Mouse (Mus musculus): ENCODE results near the gene Slc22a16. TPM values are rescaled to one million over a fixed set of nuclear protein-coding genes. Genes with fewer than 3 reads are reported as not detected.
"Not testable (repeated sequence)": the region's sequence is repeated elsewhere in the genome, so short reads cannot be mapped to it uniquely, and the experiment has no call there.

Gene Slc22a16
- polyA plus RNA-seq (2016; fragmentation: Nextera tagmentation; extraction: Ambion mirVana) = not detected in 2 replicates

- WGBS = 93% methylated on average over 12 of the region's 12 CpGs
- no peaks in the 10 kb centered on the region for H3K4me1 ChIP-seq (replicated peaks)
- no peak within 1 kb of the TSS for H3K4me3 ChIP-seq
- no peak within 1 kb of the TSS for H3K27ac ChIP-seq
- no peak for DNase-seq (ENCODE audit: low spot score)
- H3K9me3 ChIP-seq = peaks cover 1% of the 10 kb centered on the region
- no peaks in the 10 kb centered on the region for H3K27me3 ChIP-seq (ENCODE audit: insufficient read depth, poor library complexity, severe bottlenecking)
- no peaks in the 10 kb centered on the region for H3K36me3 ChIP-seq
Measured at GRCm38 (mm10) chr10:40570036-40570435, at the start of gene Slc22a16. Gene Slc22a16 (plus strand): TSS chr10:40570336.

DNA sequence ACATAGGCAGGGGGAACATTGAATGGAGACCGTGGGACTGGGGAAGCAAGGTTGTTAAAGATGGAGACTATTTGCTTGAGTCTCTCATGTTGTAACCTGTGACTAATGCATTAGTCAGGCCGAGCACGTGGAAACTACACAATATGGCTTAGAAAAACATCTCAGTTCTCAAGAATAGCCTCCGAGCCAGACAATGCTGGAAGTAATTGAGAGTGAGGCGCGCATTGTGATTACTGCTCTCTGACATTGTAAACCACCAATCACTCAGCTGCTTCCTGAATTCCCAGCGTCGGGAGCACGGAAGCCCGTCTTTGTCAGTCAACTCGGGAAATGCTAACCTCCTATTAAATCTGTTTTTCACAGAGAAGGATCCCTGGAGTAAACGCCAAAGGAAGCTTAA, 48.6 kb upstream of the Slc22a16 start:
- peaks cover 57% of the 10 kb centered on the region for H3K4me1 ChIP-seq (replicated peaks)
- peak overlapping the region; percentile 74 for H3K27ac ChIP-seq
- H3K36me3 ChIP-seq = no peaks in the 10 kb centered on the region
- peak; percentile 62 for DNase-seq (ENCODE audit: low spot score)
- WGBS = 14% methylated on average over 12 of the region's 12 CpGs
- 0 out of 2 replicates have a peak, but pooled peaks cover 3% of the 10 kb centered on the region for H3K27me3 ChIP-seq (ENCODE audit: insufficient read depth, poor library complexity, severe bottlenecking)
- no peaks in the 10 kb centered on the region for H3K9me3 ChIP-seq
- no peak overlapping the region; the same call in 1 of the 2 replicates for H3K4me3 ChIP-seq

DNA sequence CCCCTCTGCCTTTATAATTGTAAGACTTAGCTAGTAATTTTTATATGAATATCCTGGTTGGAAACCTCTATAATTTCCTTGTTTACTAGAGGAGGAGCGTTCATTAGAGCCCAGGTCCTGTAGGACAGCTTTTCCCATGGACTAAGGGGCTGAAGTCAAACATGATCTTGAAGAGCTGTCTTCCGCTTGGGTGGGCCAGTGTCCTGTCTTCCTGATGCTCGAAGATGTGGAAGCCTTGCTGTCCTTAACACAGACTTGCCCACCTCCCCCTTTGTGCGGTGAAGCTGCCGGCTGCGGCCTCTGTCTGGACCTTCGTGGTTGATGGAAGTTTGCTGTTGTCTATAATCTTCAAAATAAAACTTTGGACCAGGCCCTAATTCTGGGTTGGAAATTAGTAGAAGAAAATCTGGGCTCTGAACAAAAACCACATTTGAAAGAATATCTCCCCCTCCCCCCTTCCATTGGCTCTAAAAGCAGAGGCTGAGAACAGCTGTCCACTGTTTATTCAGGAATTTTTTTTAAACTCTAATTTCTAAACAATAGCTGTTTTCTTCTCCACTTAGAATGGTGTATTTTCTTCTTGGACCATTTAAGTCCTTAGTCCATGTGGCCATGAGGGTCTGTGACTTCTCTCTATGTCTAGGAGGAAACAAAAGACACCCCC, 46.7 kb upstream of the Slc22a16 start:
- H3K27me3 ChIP-seq (ENCODE audit: insufficient read depth, poor library complexity, severe bottlenecking) = 0 out of 2 replicates have a peak, but pooled peaks cover 3% of the 10 kb centered on the region
- DNase-seq (ENCODE audit: low spot score) = no peak
- peak overlapping the region; percentile 66 for H3K27ac ChIP-seq
- no peaks in the 10 kb centered on the region for H3K9me3 ChIP-seq
- H3K4me3 ChIP-seq = no peak overlapping the region
- 60% methylated on average over 7 of the region's 7 CpGs for WGBS
- no peaks in the 10 kb centered on the region for H3K36me3 ChIP-seq
- H3K4me1 ChIP-seq (replicated peaks) = peaks cover 52% of the 10 kb centered on the region

DNA sequence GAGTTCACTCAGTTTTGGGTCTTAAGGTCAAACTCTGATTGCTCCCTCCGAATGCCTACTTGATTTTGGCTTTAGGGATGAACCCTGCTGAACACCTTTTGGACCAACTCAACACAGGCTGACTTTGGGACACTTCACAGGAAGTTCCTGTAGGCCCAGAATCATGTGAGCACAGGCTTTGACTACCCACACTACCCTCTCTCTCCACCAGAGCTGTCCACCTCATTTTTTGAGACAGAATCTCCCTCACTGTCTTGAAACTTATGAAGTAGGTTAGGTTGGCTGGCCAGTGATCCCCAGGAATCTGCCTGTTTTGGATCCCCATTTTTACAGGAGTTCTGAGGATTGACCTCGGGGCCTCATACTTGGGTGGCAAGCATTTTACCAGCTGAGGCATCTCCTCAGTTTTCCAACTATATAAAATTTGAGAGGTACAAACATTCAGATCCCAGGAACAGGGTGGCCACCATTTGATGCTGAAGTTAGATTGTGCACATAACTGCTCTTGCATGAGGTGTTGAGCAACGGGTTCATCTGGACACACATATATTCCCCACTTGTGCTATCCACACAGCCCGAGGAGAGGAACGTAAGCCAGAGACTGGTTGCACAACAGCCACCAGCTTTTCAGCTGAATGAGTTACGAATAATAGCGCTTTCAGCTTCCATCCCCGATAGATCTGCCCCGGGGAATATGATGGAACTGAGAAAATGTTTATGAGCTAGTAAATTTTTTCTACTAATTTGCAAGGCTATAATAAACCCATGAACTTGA, 45.9 kb upstream of the Slc22a16 start:
- Histone ChIP-seq H3K27ac (no peak overlapping the region), H3K9me3 (no peaks in the 10 kb centered on the region), H3K4me3 (no peak overlapping the region), H3K27me3 (ENCODE audit: insufficient read depth, poor library complexity, severe bottlenecking) (0 out of 2 replicates have a peak, but pooled peaks cover 3% of the 10 kb centered on the region), H3K4me1 (replicated peaks) (peaks cover 52% of the 10 kb centered on the region), H3K36me3 (no peaks in the 10 kb centered on the region)
- DNase-seq (ENCODE audit: low spot score) = no peak
- WGBS = 81% methylated on average over 9 of the region's 9 CpGs

DNA sequence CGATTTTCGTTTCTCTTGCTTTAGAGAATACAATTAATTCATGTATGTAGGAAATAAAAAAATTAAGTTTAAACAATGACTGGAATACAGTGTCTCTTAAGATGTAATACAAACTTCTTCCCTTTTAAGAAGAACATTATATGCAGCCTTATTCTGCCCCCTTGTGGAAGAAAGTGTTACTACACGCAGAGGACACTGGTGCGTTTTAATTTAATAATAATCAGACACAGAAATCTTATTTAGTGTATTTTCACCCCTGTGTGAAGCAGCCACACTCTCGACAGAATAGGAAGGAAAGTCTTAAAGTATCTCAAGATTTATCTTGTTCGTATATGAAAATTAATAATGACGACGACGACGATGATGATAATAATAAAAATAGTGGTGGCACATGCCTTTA, 45.1 kb upstream of the Slc22a16 start:
- Histone ChIP-seq H3K4me1 (replicated peaks) (peaks cover 46% of the 10 kb centered on the region), H3K27ac (no peak overlapping the region), H3K4me3 (no peak overlapping the region), H3K27me3 (ENCODE audit: insufficient read depth, poor library complexity, severe bottlenecking) (no peaks in the 10 kb centered on the region), H3K36me3 (no peaks in the 10 kb centered on the region), H3K9me3 (no peaks in the 10 kb centered on the region)
- WGBS = 33% methylated on average over 10 of the region's 10 CpGs
- DNase-seq (ENCODE audit: low spot score) = peak; percentile 33

DNA sequence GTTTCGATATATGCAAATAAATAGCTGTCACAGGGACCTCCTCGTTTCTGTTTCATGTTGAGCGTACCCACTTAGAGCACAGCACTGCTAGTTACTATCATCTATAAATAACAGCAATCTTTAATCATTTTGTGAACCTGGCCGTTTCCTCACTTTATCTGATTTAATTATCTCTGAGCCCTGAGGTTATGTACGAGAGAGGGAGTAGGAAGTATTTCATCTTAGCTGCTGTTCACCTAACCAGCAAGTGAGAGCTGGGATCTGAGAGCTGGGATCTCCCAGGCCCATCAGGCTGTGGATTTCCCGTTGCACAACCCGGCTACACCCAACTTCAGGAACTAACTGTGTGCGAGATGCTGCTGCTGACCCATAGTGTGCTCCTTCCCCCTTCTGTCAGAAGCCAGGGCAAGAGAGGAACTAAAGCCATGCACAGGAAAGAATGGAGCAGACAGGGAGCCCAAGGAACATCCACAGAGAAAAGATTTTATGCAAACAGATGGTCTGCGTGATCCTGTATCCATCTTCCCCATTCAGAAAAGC, 44.5 kb upstream of the Slc22a16 start:
- 73% methylated on average over 9 of the region's 9 CpGs for WGBS
- no peak overlapping the region for H3K27ac ChIP-seq
- peaks cover 45% of the 10 kb centered on the region for H3K4me1 ChIP-seq (replicated peaks)
- no peak for DNase-seq (ENCODE audit: low spot score)
- no peaks in the 10 kb centered on the region for H3K36me3 ChIP-seq
- H3K4me3 ChIP-seq = no peak overlapping the region
- no peaks in the 10 kb centered on the region for H3K9me3 ChIP-seq
- H3K27me3 ChIP-seq (ENCODE audit: insufficient read depth, poor library complexity, severe bottlenecking) = no peaks in the 10 kb centered on the region

GRCm38 (mm10) chr10:40526301-40526761, 43.8 kb upstream of the Slc22a16 start:
- WGBS = 84% methylated on average over 8 of the region's 8 CpGs
- no peaks in the 10 kb centered on the region for H3K27me3 ChIP-seq (ENCODE audit: insufficient read depth, poor library complexity, severe bottlenecking)
- H3K9me3 ChIP-seq = no peaks in the 10 kb centered on the region
- H3K36me3 ChIP-seq = no peaks in the 10 kb centered on the region
- H3K4me1 ChIP-seq (replicated peaks) = peaks cover 39% of the 10 kb centered on the region
- H3K27ac ChIP-seq = 0 out of 2 replicates have a peak overlapping the region, but pooled peaks have one; percentile 29
- no peak for DNase-seq (ENCODE audit: low spot score)
- no peak overlapping the region for H3K4me3 ChIP-seq

- WGBS = 89% methylated on average over 3 of the region's 3 CpGs
Measured at GRCm38 (mm10) chr10:40526986-40527385, 43.1 kb upstream of the Slc22a16 start.

DNA sequence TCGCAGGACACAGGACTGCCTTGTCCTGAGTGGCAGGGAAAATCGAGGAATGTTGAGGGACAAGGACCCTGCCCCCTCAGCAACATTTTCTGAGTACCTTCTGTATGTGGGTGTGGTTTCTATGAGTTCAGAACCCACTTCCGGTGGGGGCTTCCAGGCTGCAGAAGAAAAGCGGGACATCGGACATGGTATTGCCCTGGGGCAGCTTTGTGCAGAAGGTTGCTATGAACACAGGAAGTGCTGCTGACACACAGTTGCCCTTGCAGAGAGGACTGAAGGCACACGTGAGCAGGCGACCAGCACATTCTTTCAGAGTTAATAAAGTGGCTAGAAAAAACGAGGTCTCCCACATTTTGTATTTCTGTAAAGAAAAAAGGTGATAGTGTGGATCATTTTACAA, 42.6 kb upstream of the Slc22a16 start:
- WGBS = 57% methylated on average over 8 of the region's 8 CpGs
- Histone ChIP-seq H3K4me3 (no peak overlapping the region), H3K27me3 (ENCODE audit: insufficient read depth, poor library complexity, severe bottlenecking) (no peaks in the 10 kb centered on the region), H3K36me3 (no peaks in the 10 kb centered on the region), H3K27ac (no peak overlapping the region), H3K9me3 (peaks cover 4% of the 10 kb centered on the region), H3K4me1 (replicated peaks) (peaks cover 26% of the 10 kb centered on the region)
- no peak for DNase-seq (ENCODE audit: low spot score)

More at GRCm38 (mm10) chr10:40526986-40527385, 43.1 kb upstream of the Slc22a16 start:
- H3K36me3 ChIP-seq = no peaks in the 10 kb centered on the region
- H3K27ac ChIP-seq = no peak overlapping the region
- H3K4me1 ChIP-seq (replicated peaks) = peaks cover 32% of the 10 kb centered on the region
- H3K9me3 ChIP-seq = peaks cover 3% of the 10 kb centered on the region
- no peaks in the 10 kb centered on the region for H3K27me3 ChIP-seq (ENCODE audit: insufficient read depth, poor library complexity, severe bottlenecking)
- H3K4me3 ChIP-seq = no peak overlapping the region
- no peak for DNase-seq (ENCODE audit: low spot score)

- no peak for DNase-seq (ENCODE audit: low spot score)
- WGBS = 47% methylated on average over 8 of the region's 10 CpGs
- Histone ChIP-seq H3K9me3 (peaks cover 12% of the 10 kb centered on the region), H3K4me1 (replicated peaks) (peaks cover 15% of the 10 kb centered on the region), H3K36me3 (no peaks in the 10 kb centered on the region), H3K27ac (no peak overlapping the region), H3K27me3 (ENCODE audit: insufficient read depth, poor library complexity, severe bottlenecking) (no peaks in the 10 kb centered on the region), H3K4me3 (no peak overlapping the region)
Measured at GRCm38 (mm10) chr10:40528668-40529067, 41.5 kb upstream of the Slc22a16 start.

DNA sequence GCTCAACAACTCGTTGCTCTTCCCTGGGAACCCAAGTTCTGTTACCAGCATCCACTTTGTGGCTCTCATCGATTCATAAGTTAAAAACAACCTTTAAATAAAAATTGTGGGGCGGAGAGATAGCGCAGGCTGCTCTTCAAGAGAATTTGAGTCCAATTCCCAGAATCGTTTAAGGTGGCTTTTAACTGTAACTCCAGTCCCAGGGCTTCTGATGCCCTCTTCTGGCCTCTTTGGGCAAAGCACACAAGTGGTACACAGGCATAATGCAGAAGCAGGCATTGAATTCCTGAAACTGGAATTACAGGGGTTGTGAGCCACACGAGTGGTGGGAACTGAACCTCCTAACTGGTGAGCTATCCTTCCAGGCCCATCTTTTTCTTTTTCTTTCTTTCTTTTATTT, 40.5 kb upstream of the Slc22a16 start:
- Histone ChIP-seq H3K36me3 (no peaks in the 10 kb centered on the region), H3K4me3 (no peak overlapping the region), H3K27ac (no peak overlapping the region), H3K9me3 (peaks cover 12% of the 10 kb centered on the region), H3K4me1 (replicated peaks) (0 out of 2 replicates have a peak, but pooled peaks cover 7% of the 10 kb centered on the region), H3K27me3 (ENCODE audit: insufficient read depth, poor library complexity, severe bottlenecking) (no peaks in the 10 kb centered on the region)
- WGBS = 63% methylated on average over 6 of the region's 6 CpGs
- peak; percentile 62 for DNase-seq (ENCODE audit: low spot score)

- Histone ChIP-seq H3K27me3 (ENCODE audit: insufficient read depth, poor library complexity, severe bottlenecking) (no peaks in the 10 kb centered on the region), H3K9me3 (peaks cover 12% of the 10 kb centered on the region), H3K36me3 (no peaks in the 10 kb centered on the region), H3K27ac (no peak overlapping the region), H3K4me1 (replicated peaks) (0 out of 2 replicates have a peak, but pooled peaks cover 7% of the 10 kb centered on the region), H3K4me3 (no peak overlapping the region)
- 89% methylated on average over 3 of the region's 3 CpGs for WGBS
- no peak for DNase-seq (ENCODE audit: low spot score)
Measured at GRCm38 (mm10) chr10:40530661-40531060, 39.5 kb upstream of the Slc22a16 start.

- not testable (repeated sequence) for H3K27ac ChIP-seq; H3K36me3 ChIP-seq; H3K4me1 ChIP-seq (replicated peaks); H3K4me3 ChIP-seq; DNase-seq (ENCODE audit: low spot score); H3K27me3 ChIP-seq (ENCODE audit: insufficient read depth, poor library complexity, severe bottlenecking)
- WGBS = 90% methylated on average over 4 of the region's 4 CpGs
- H3K9me3 ChIP-seq = peaks cover 12% of the 10 kb centered on the region
Measured at GRCm38 (mm10) chr10:40532586-40532985, 37.5 kb upstream of the Slc22a16 start.
